Mouse (Mus musculus) CH12.LX (cell line): Measurements from ENCODE around the gene Cks2. TPM values are rescaled to one million over a fixed set of nuclear protein-coding genes. Genes with fewer than 3 reads are reported as not detected.

Source experiments
- DNase-seq: peaks from one replicate; pipeline ENCODE4 v3.0.0-alpha.2; 2013; ENCODE audit errors: extremely low read depth
- H3K27ac ChIP-seq: 2 replicates; pipeline ENCODE4 v1.5.1; 2012; ENCODE audit warnings: low read depth, mild to moderate bottlenecking, control low read depth, moderate library complexity; ENCODE audit not compliant: insufficient read depth
- H3K27me3 ChIP-seq: replicated peaks from 2 replicates; pipeline ENCODE3; 2012; ENCODE audit warnings: inconsistent platforms
- H3K36me3 ChIP-seq, 2 experiments: replicated peaks in 1 of 2; 2 replicates each; pipeline versions ENCODE3 to v1.6.1; 2012; ENCODE audit warnings: inconsistent platforms in 1 of 2, low read length in 1 of 2, mild to moderate bottlenecking in 1 of 2, mixed read lengths in 1 of 2, moderate library complexity in 1 of 2; ENCODE audit not compliant: control insufficient read depth in 1 of 2, insufficient read depth in 1 of 2
- H3K4me1 ChIP-seq, 2 experiments: 2 replicates each; pipeline ENCODE4 v1.6.1; 2012; ENCODE audit warnings: inconsistent platforms in 1 of 2, moderate library complexity in 1 of 2; ENCODE audit not compliant: insufficient read depth in 2 of 2, control insufficient read depth in 1 of 2
- H3K4me2 ChIP-seq: 2 replicates; pipeline ENCODE4 v1.6.1; 2012; ENCODE audit warnings: low read depth, mild to moderate bottlenecking, control low read depth; ENCODE audit not compliant: poor library complexity, insufficient read depth, severe bottlenecking
- H3K4me3 ChIP-seq, 3 experiments: fragments of 150-350 bp in 1 of 3; sonication (generic) in 1 of 3; replicated peaks in 1 of 3; 2 replicates each; pipeline versions ENCODE3 to v1.5.1; 2011 to 2012; ENCODE audit warnings: low read depth in 2 of 3, low read length in 2 of 3, mild to moderate bottlenecking in 2 of 3, moderate library complexity in 2 of 3, control low read depth in 1 of 3, improper control_type of control experiment in 1 of 3, inconsistent platforms in 1 of 3, mixed read lengths in 1 of 3; ENCODE audit not compliant: poor library complexity in 1 of 3
- H3K79me2 ChIP-seq: replicated peaks from 2 replicates; pipeline ENCODE4 v1.6.1; 2012; ENCODE audit warnings: mild to moderate bottlenecking, moderate library complexity; ENCODE audit not compliant: control insufficient read depth, poor library complexity, insufficient read depth, severe bottlenecking; ENCODE audit errors: extremely low read depth
- H3K9ac ChIP-seq: 2 replicates; pipeline ENCODE4 v1.6.1; 2012; ENCODE audit warnings: low read depth, mild to moderate bottlenecking, control low read depth, moderate library complexity; ENCODE audit not compliant: insufficient read depth
- H3K9me3 ChIP-seq: replicated peaks from 2 replicates; pipeline ENCODE3; 2012; ENCODE audit warnings: low read length, inconsistent platforms, mixed read lengths
- BHLHE40 ChIP-seq: IDR thresholded peaks from 2 replicates; pipeline ENCODE4 v1.6.1; 2011; ENCODE audit warnings: mild to moderate bottlenecking, low read depth, low read length, improper control_type of control experiment
- CTCF ChIP-seq, 2 experiments: IDR thresholded peaks in 1 of 2; conservative IDR thresholded peaks in 1 of 2; 2 replicates each; pipeline ENCODE4 v1.5.1; 2011 to 2012; ENCODE audit warnings: low read depth in 2 of 2, low read length in 2 of 2, improper control_type of control experiment in 1 of 2, inconsistent platforms in 1 of 2, mild to moderate bottlenecking in 1 of 2, moderate library complexity in 1 of 2
- GABPA ChIP-seq: IDR thresholded peaks from 2 replicates; pipeline ENCODE4 v1.6.1; 2012; ENCODE audit warnings: low read depth, low read length, improper control_type of control experiment, inconsistent platforms; ENCODE audit not compliant: insufficient replicate concordance
- HCFC1 ChIP-seq: IDR thresholded peaks from 2 replicates; pipeline ENCODE4 v1.6.1; 2012; ENCODE audit warnings: low read depth, mild to moderate bottlenecking, inconsistent platforms, low read length, improper control_type of control experiment
- IRF4 ChIP-seq: IDR thresholded peaks from 2 replicates; pipeline ENCODE4 v1.6.1; 2014; ENCODE audit warnings: low read depth, mild to moderate bottlenecking, inconsistent platforms, low read length, improper control_type of control experiment
- KAT2A ChIP-seq: IDR thresholded peaks from 2 replicates; pipeline ENCODE4 v1.6.1; 2012; ENCODE audit warnings: low read length, improper control_type of control experiment, inconsistent platforms; ENCODE audit not compliant: insufficient replicate concordance
- MAFK ChIP-seq: IDR thresholded peaks from 2 replicates; pipeline ENCODE4 v1.6.1; 2011; ENCODE audit warnings: low read length, improper control_type of control experiment; ENCODE audit not compliant: insufficient replicate concordance
- MAX ChIP-seq: IDR thresholded peaks from 2 replicates; pipeline ENCODE4 v1.6.1; 2011; ENCODE audit warnings: low read length, improper control_type of control experiment
- MAZ ChIP-seq: IDR thresholded peaks from 2 replicates; pipeline ENCODE4 v1.6.1; 2012; ENCODE audit warnings: low read depth, mild to moderate bottlenecking, inconsistent platforms, low read length, improper control_type of control experiment, moderate library complexity
- MYC ChIP-seq: IDR thresholded peaks from 2 replicates; pipeline ENCODE4 v1.6.1; 2011; ENCODE audit warnings: low read depth, mild to moderate bottlenecking, improper control_type of control experiment, low read length
- NELFE ChIP-seq: IDR thresholded peaks from 2 replicates; pipeline ENCODE4 v1.6.1; 2011; ENCODE audit warnings: low read depth, low read length, improper control_type of control experiment
- NRF1 ChIP-seq: IDR thresholded peaks from 2 replicates; pipeline ENCODE4 v1.6.1; 2014; ENCODE audit warnings: low read depth, mild to moderate bottlenecking, inconsistent platforms, low read length, improper control_type of control experiment, moderate library complexity
- POLR2AphosphoS2 ChIP-seq: IDR thresholded peaks from 2 replicates; pipeline ENCODE4 v1.6.1; 2011; ENCODE audit warnings: low read depth, low read length, improper control_type of control experiment
- RCOR1 ChIP-seq: conservative IDR thresholded peaks from 2 replicates; pipeline ENCODE4 v1.6.1; 2012; ENCODE audit warnings: low read depth, mild to moderate bottlenecking, inconsistent platforms, low read length, improper control_type of control experiment
- SMC3 ChIP-seq: IDR thresholded peaks from 2 replicates; pipeline ENCODE4 v1.6.1; 2011; ENCODE audit warnings: low read depth, low read length, improper control_type of control experiment
- TBP ChIP-seq: conservative IDR thresholded peaks from 2 replicates; pipeline ENCODE4 v1.6.1; 2011; ENCODE audit warnings: low read depth, low read length, improper control_type of control experiment
- UBTF ChIP-seq: IDR thresholded peaks from 2 replicates; pipeline ENCODE4 v1.6.1; 2012; ENCODE audit warnings: low read depth, mild to moderate bottlenecking, inconsistent platforms, low read length, improper control_type of control experiment, moderate library complexity
- ZC3H11A ChIP-seq: IDR thresholded peaks from 2 replicates; pipeline ENCODE4 v1.6.1; 2012; ENCODE audit warnings: low read depth, mild to moderate bottlenecking, inconsistent platforms, low read length, improper control_type of control experiment
- ZKSCAN1 ChIP-seq: IDR thresholded peaks from 2 replicates; pipeline ENCODE4 v1.6.1; 2012; ENCODE audit warnings: low read depth, inconsistent platforms, low read length, improper control_type of control experiment, borderline replicate concordance
- ZMIZ1 ChIP-seq: IDR thresholded peaks from 2 replicates; pipeline ENCODE4 v1.6.1; 2012; ENCODE audit warnings: low read depth, mild to moderate bottlenecking, inconsistent platforms, low read length, improper control_type of control experiment
- ZNF384 ChIP-seq: IDR thresholded peaks from 2 replicates; pipeline ENCODE4 v1.6.1; 2012; ENCODE audit warnings: low read depth, low read length, improper control_type of control experiment, inconsistent platforms
- dilution Hi-C: fragments of 300-500 bp; cut with MboI; formaldehyde crosslinking; loops from 2 replicates; pipeline ENCODE4 v1.14.3; 2020; ENCODE audit warnings: low sequenced_read_pairs; ENCODE audit not compliant: extremely low pct_unique_long_range_greater_than_20kb, extremely low pct_ligation_motif_present
- in situ Hi-C: fragments of 300-500 bp; cut with MboI; formaldehyde crosslinking; loops from 3 replicates; pipeline ENCODE4 v1.14.3; 2019; ENCODE audit warnings: low sequenced_read_pairs, low pct_ligation_motif_present, low pct_unique_long_range_greater_than_20kb, mixed read lengths
- polyA plus RNA-seq: library from polyadenylated mRNA; unstranded; fragments of >175 nt; gene quantifications from 2 replicates; pipeline ENCODE4 v1.2.1, GENCODE M21; 2012; ENCODE audit warnings: low read depth; ENCODE audit not compliant: insufficient read length
- total RNA-seq, 2 experiments: library from RNA; depleted of rRNA; stranded (reverse); fragments of 300-350 nt in 1 of 2; fragments of >200 nt in 1 of 2; gene quantifications; 2 replicates each; pipeline ENCODE4 v1.2.3; 2012 to 2014

The Cks2 gene
- total and polyA plus RNA-seq, 3 experiments = 142 to 465 (median 143) TPM

GRCm38 (mm10) chr13:51616417-51617044 is 28.5 kb upstream of the Cks2 start:
- in situ Hi-C loops = loop anchor here (25.0 kb wide), 2 partner anchors 154 to 429 kb away; no protein-coding TSS in a partner anchor
- no peaks in the 10 kb centered on the region for H3K79me2 ChIP-seq

GRCm38 (mm10) chr13:51617306-51617705 is 27.7 kb upstream of the Cks2 start:
- no peaks in the 10 kb centered on the region for H3K79me2 ChIP-seq
- in situ Hi-C loops = loop anchor here (25.0 kb wide), 2 partner anchors 155 to 430 kb away; no protein-coding TSS in a partner anchor
- H3K9me3 ChIP-seq = no peaks in the 10 kb centered on the region
- no peak overlapping the region for H3K27ac ChIP-seq
- no peak overlapping the region for H3K4me3 ChIP-seq
- no peaks in the 10 kb centered on the region for H3K36me3 ChIP-seq
- no peak for DNase-seq
- peaks cover 3 to 18% of the 10 kb centered on the region in 2 experiments; a peak in 2 of 4 replicates for H3K4me1 ChIP-seq
- dilution Hi-C loops = no loop called here
- TF ChIP-seq POLR2AphosphoS2 (no peak), MAZ (no peak), NELFE (no peak), ZNF384 (no peak), RCOR1 (no peak), ZMIZ1 (no peak), CTCF (conservative IDR thresholded peaks at IDR 0.05 in 1 of 2, IDR thresholded peaks at IDR 0.05 in 1 of 2; ENCODE audit: low read depth in 2 of 2, low read length in 2 of 2) (no peak), MYC (no peak)
- H3K4me2 ChIP-seq = no peak overlapping the region
- H3K9ac ChIP-seq = no peak overlapping the region
- H3K27me3 ChIP-seq = no peaks in the 10 kb centered on the region

More at GRCm38 (mm10) chr13:51616417-51617044, 28.5 kb upstream of the Cks2 start:
- H3K36me3 ChIP-seq = no peaks in the 10 kb centered on the region
- TF ChIP-seq KAT2A (no peak), SMC3 (no peak), MAFK (no peak), MAZ (no peak), ZNF384 (no peak), RCOR1 (no peak), NRF1 (no peak), GABPA (no peak), BHLHE40 (no peak), ZC3H11A (no peak), MAX (no peak), IRF4 (no peak), TBP (no peak), UBTF (no peak), HCFC1 (no peak), ZMIZ1 (no peak), ZKSCAN1 (no peak)
- TF ChIP-seq, all 38 proteins: peak for 0
- H3K27me3 ChIP-seq = no peaks in the 10 kb centered on the region
- H3K4me3 ChIP-seq = no peak overlapping the region
- no peak for DNase-seq
- H3K4me1 ChIP-seq = peaks cover 3 to 18% of the 10 kb centered on the region in 2 experiments; a peak in 2 of 4 replicates
- no peak overlapping the region for H3K9ac ChIP-seq
- no peaks in the 10 kb centered on the region for H3K9me3 ChIP-seq
- H3K27ac ChIP-seq = no peak overlapping the region
- dilution Hi-C loops = no loop called here
- H3K4me2 ChIP-seq = no peak overlapping the region
